Mouse (Mus musculus): Measurements from ENCODE around the gene Dhx35. TPM values are rescaled to one million over a fixed set of nuclear protein-coding genes. Genes with fewer than 3 reads are reported as not detected.

Dhx35 gene
- polyA plus RNA-seq, 1 experiment = 3.9 TPM

DNA sequence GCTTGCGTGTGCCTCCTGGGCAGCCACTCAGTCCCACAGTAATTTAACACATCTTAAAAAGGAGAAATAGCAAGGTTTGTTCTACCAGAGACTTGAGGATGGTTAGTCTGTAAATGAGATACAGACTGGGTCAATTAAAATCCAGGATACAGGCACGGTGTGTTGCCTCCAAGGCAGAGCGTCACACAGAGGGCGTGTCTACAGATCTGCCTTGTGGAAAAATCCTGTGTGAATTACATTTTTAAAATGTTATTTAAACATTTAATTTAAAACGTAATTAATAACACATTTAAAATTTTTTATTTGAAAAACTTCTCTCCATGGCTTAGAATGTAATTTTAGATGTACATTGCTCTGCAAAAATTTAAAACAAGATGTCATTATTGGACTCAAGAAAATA is 48.7 kb downstream of the Dhx35 start:
- Histone ChIP-seq H3K4me1 (peaks cover 10% of the 10 kb centered on the region), H3K9me3 (no peaks in the 10 kb centered on the region), H3K4me3 (replicated peaks) (no peak overlapping the region), H3K27me3 (replicated peaks) (no peaks in the 10 kb centered on the region), H3K36me3 (replicated peaks; ENCODE audit: low read length) (peaks cover 88% of the 10 kb centered on the region)
- TF ChIP-seq GATA1 (IDR thresholded peaks at IDR 0.05; ENCODE audit: borderline replicate concordance, low read length) = no peak

DNA sequence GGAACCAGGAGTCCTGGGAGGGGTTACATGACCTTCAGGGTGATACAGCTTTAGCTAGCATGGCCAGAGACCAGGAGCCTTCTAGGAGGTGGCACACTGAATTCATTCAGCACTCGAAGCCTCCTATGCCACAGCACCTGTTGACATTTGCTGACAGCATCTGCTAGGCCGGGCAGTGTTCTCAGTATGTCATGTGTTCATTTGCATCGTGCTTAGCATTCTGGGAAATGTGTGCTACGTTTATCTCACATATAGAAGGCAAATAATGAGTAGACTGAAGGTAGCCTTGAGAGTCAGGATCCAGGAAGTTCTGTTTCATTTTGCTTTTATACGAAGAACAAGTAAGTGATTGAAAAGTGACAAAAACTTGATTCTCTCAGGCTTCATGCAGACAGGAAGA is 50.4 kb downstream of the Dhx35 start:
- Histone ChIP-seq H3K4me3 (replicated peaks) (no peak overlapping the region), H3K36me3 (replicated peaks; ENCODE audit: low read length) (peaks cover 93% of the 10 kb centered on the region), H3K27me3 (replicated peaks) (no peaks in the 10 kb centered on the region), H3K9me3 (no peaks in the 10 kb centered on the region), H3K4me1 (peaks cover 7% of the 10 kb centered on the region)
- TF ChIP-seq GATA1 (IDR thresholded peaks at IDR 0.05; ENCODE audit: borderline replicate concordance, low read length) (no peak), FLI1 (IDR thresholded peaks at IDR 0.05; ENCODE audit: low read length) (no peak)

- Histone ChIP-seq H3K4me3 (replicated peaks) (no peak overlapping the region), H3K9me3 (no peaks in the 10 kb centered on the region), H3K27me3 (replicated peaks) (no peaks in the 10 kb centered on the region), H3K36me3 (replicated peaks; ENCODE audit: low read length) (peaks cover 93% of the 10 kb centered on the region), H3K4me1 (peaks cover 3% of the 10 kb centered on the region; the same call in 1 of the 2 replicates)
- no peak for TF ChIP-seq GATA1 (IDR thresholded peaks at IDR 0.05; ENCODE audit: borderline replicate concordance, low read length)
- TF ChIP-seq FLI1 (IDR thresholded peaks at IDR 0.05; ENCODE audit: low read length) = no peak
Measured at GRCm38 (mm10) chr2:158846208-158846607, 51.6 kb downstream of the Dhx35 start.

GRCm38 (mm10) chr2:158847991-158848390 is 53.4 kb downstream of the Dhx35 start:
- H3K27me3 ChIP-seq (replicated peaks) = no peaks in the 10 kb centered on the region
- no peaks in the 10 kb centered on the region for H3K9me3 ChIP-seq
- TF ChIP-seq GATA1 (IDR thresholded peaks at IDR 0.05; ENCODE audit: borderline replicate concordance, low read length) = no peak
- TF ChIP-seq FLI1 (IDR thresholded peaks at IDR 0.05; ENCODE audit: low read length) = no peak
- H3K4me1 ChIP-seq = peaks cover 8% of the 10 kb centered on the region
- peaks cover 91% of the 10 kb centered on the region for H3K36me3 ChIP-seq (replicated peaks; ENCODE audit: low read length)
- no peak overlapping the region for H3K4me3 ChIP-seq (replicated peaks)

- TF ChIP-seq GATA1 (IDR thresholded peaks at IDR 0.05; ENCODE audit: borderline replicate concordance, low read length) (no peak), FLI1 (IDR thresholded peaks at IDR 0.05; ENCODE audit: low read length) (no peak)
- H3K36me3 ChIP-seq (replicated peaks; ENCODE audit: low read length) = peaks cover 89% of the 10 kb centered on the region
- peaks cover 8% of the 10 kb centered on the region for H3K4me1 ChIP-seq
- H3K27me3 ChIP-seq (replicated peaks) = no peaks in the 10 kb centered on the region
- no peak overlapping the region for H3K4me3 ChIP-seq (replicated peaks)
- H3K9me3 ChIP-seq = no peaks in the 10 kb centered on the region
Measured at GRCm38 (mm10) chr2:158849416-158849815, 54.8 kb downstream of the Dhx35 start.

- peaks cover 92% of the 10 kb centered on the region for H3K36me3 ChIP-seq (replicated peaks; ENCODE audit: low read length)
- H3K9me3 ChIP-seq = no peaks in the 10 kb centered on the region
- H3K4me3 ChIP-seq (replicated peaks) = no peak overlapping the region
Measured at GRCm38 (mm10) chr2:158852579-158852978, 58.0 kb downstream of the Dhx35 start.

DNA sequence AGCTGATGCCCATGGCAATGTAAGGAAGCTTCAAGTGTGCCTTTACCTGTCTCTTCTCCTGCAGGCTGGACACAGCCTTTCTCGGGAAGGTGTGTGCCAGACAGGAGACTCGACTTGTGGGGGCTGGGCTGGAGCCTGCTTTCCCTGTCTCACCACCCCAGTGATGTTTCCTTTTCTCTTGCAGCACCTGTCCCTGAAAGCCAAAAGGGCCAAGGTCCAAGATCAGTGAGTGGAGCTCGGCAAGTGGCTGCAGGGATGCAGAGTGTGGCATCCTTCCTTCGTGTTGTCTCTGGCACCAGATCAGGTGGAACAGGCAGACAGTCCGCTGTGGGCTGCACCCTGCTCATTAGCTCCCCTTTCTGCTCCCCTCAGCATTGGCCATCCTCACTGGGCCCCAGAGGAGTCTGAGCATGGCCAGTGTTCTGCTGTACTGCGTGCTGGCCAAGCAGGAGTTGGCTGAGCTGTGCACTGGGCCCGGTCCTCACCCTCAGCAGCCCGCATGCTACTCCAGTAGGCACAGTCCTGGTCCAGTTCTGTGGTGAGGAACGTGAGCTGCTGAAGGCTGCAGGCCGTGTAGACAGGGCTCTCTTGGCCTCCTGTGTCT is 62.4 kb downstream of the Dhx35 start:
- no peaks in the 10 kb centered on the region for H3K9me3 ChIP-seq
- H3K4me3 ChIP-seq (replicated peaks) = no peak overlapping the region
- peaks cover 75% of the 10 kb centered on the region for H3K36me3 ChIP-seq (replicated peaks; ENCODE audit: low read length)
- H3K27me3 ChIP-seq (replicated peaks) = no peaks in the 10 kb centered on the region
- peaks cover 13% of the 10 kb centered on the region for H3K4me1 ChIP-seq
- no peak for TF ChIP-seq GATA1 (IDR thresholded peaks at IDR 0.05; ENCODE audit: borderline replicate concordance, low read length)
- TF ChIP-seq FLI1 (IDR thresholded peaks at IDR 0.05; ENCODE audit: low read length) = no peak

More at GRCm38 (mm10) chr2:158852579-158852978, 58.0 kb downstream of the Dhx35 start:
- Histone ChIP-seq H3K27me3 (replicated peaks) (no peaks in the 10 kb centered on the region), H3K4me1 (peaks cover 8% of the 10 kb centered on the region)
- TF ChIP-seq GATA1 (IDR thresholded peaks at IDR 0.05; ENCODE audit: borderline replicate concordance, low read length) (no peak), FLI1 (IDR thresholded peaks at IDR 0.05; ENCODE audit: low read length) (no peak)

DNA sequence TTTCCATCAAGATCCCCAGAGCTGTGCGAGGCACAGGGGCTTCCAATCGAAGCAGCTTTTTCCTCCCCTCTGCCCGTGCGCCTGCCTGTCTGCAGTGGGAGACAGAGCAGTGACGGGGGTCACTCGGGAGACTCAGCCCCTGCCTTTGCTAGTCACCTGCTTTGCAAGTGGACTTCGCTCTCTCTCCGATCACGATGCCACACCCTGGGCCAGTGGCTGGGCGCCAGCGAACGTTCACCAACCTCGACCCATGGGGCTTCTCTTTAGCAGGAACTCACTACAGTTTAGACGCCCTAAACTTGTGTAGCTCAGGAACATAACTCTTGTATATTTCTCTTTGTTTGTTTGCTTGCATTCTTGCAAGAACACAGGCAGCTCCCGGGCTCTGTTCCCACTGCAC is 63.0 kb downstream of the Dhx35 start:
- Histone ChIP-seq H3K36me3 (replicated peaks; ENCODE audit: low read length) (peaks cover 70% of the 10 kb centered on the region), H3K4me1 (peaks cover 15% of the 10 kb centered on the region)
- TF ChIP-seq GATA1 (IDR thresholded peaks at IDR 0.05; ENCODE audit: borderline replicate concordance, low read length) = no peak
- no peak for TF ChIP-seq FLI1 (IDR thresholded peaks at IDR 0.05; ENCODE audit: low read length)

DNA sequence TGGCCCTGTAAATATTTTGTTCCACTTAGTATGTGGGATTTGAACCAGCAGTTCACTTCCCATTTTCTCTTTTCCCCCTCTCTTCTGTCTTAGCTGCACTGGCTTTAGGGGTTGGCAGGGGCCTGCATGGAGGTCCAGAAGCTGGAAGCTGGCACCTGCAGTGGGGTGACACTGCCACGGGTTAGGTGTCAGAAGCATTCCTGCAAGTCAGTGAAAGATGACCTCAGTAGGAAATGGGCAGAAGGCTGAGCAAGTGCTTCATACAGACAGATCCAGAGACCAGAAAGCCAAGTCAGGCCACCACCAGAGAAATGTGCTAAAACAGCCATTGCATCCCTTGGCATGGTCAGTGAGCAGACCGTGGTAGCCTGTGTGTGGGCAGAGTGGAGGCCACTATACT is 66.5 kb downstream of the Dhx35 start:
- TF ChIP-seq FLI1 (IDR thresholded peaks at IDR 0.05; ENCODE audit: low read length) (no peak), GATA1 (IDR thresholded peaks at IDR 0.05; ENCODE audit: borderline replicate concordance, low read length) (no peak)
- Histone ChIP-seq H3K4me1 (peaks cover 34% of the 10 kb centered on the region), H3K4me3 (replicated peaks) (no peak overlapping the region), H3K9me3 (no peaks in the 10 kb centered on the region), H3K36me3 (replicated peaks; ENCODE audit: low read length) (peaks cover 40% of the 10 kb centered on the region), H3K27me3 (replicated peaks) (no peaks in the 10 kb centered on the region)

More for the DNA sequence above, 63.0 kb downstream of the Dhx35 start:
- Histone ChIP-seq H3K9me3 (no peaks in the 10 kb centered on the region), H3K4me3 (replicated peaks) (no peak overlapping the region), H3K27me3 (replicated peaks) (no peaks in the 10 kb centered on the region)

DNA sequence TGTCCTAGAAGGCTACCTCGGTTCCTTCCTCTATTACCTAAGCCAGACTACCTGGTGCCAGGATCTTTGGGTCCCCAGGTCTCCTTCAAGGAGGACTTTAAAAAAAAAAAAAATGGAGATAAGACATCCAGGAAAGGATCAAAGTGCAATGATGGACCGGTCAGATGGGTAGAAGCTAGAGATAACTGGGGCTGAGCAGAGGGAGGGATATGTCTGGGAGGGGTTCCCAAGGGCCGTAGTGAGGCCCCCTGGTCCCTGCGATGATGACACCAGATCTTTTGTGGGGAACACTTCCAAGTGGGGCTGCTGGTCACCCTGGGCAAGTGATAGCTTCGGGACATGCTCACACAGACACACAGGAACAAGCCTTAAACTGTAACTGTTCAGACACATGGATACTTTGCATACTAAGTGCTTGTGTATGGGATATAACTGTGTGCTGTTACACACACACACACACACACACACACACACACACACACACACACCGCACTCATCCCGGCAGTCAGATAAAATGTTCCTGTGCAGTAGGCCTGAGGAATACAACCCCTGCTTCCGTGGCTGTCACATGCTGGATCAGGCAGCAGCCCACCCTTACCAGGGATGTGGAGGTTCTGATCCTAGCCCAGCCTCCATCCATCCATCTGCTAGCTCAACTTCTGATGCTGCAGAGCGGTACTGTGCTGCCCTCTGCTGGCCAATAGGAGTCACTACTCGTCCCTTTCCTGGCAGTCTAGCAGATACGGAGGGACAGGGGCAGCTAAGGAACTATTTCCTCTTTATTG is 68.9 kb downstream of the Dhx35 start:
- Histone ChIP-seq H3K9me3 (no peaks in the 10 kb centered on the region), H3K36me3 (replicated peaks; ENCODE audit: low read length) (peaks cover 17% of the 10 kb centered on the region)
- TF ChIP-seq GATA1 (IDR thresholded peaks at IDR 0.05; ENCODE audit: borderline replicate concordance, low read length) (no peak), FLI1 (IDR thresholded peaks at IDR 0.05; ENCODE audit: low read length) (no peak)

More for the DNA sequence above, 68.9 kb downstream of the Dhx35 start:
- no peak overlapping the region for H3K4me3 ChIP-seq (replicated peaks)
- H3K27me3 ChIP-seq (replicated peaks) = peaks cover 11% of the 10 kb centered on the region
- H3K4me1 ChIP-seq = peaks cover 34% of the 10 kb centered on the region
